Mouse (Mus musculus) olfactory bulb, adult 2 months (tissue): ENCODE results near the gene Phkb.

ENCODE experiments used
- CTCF ChIP-seq: fragments of 200-500 bp; IDR thresholded peaks from 2 replicates; pipeline ENCODE4 v1.5.1; 2012; ENCODE audit warnings: low read depth, mild to moderate bottlenecking, low read length, moderate library complexity; ENCODE audit not compliant: insufficient read depth
- POLR2A ChIP-seq: fragments of 200-500 bp; IDR thresholded peaks from 2 replicates; pipeline ENCODE4 v1.6.1; 2012; ENCODE audit warnings: mild to moderate bottlenecking, low read depth, low read length, moderate library complexity; ENCODE audit not compliant: insufficient read depth

DNA sequence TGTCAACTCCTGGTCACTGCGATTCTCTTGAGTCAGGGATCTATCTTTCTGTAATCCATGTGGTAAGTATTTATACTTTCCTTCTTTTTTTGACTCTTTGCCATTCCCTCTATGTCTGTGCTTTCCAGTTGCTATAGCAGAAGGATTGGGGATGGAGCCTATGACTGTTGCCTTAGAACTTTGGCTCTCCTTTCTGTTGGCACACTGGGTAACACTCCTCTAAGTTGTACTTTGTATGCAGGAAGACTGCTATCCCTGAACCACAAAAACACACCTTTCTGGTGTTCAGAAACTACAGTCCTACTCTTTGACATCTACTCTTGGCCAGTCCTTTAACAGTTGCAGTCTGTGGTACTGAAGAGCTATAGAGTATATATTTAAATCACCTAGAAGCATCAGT is 84.8 kb downstream of the Phkb start:
- TF ChIP-seq POLR2A, result no peak
- TF ChIP-seq CTCF, result no peak
